19 mouse cellular contexts compared by ENCODE assay signal in the genomic region with DNA sequence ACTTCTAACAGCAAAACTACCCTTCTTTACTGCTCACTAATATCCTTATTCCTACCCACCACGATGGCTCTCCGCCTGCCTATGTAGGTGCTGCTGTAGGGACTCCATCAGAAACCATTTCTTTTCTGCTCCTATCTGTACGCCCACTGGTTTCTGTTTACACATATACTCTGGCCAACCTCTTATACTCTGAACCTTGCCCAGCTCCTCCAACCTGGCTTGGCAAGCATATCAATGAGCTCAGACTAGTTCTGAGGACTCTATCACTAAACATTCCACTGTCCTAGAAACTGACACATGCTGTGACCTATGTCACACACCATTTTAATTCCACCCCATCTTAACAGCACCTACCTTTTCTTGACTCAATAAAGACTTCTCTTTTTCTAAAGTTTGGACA. TPM values are rescaled to one million over a fixed set of nuclear protein-coding genes. Genes with fewer than 3 reads are reported as not detected.
A peak's percentile ranks its signal among the peaks of the same experiment; 100 is the strongest.
DNase-seq lines count a peak whose midpoint lies in the region; ATAC-seq and TF ChIP-seq lines count a peak whose summit lies in the region.
"Had no signal": no experiment of that assay in that cellular context is flagged by ENCODE, and none has a peak within 500 bp of the region (broad histone marks: within the 10 kb centered on the region; RNA-seq: fewer than 3 reads in every experiment).

No protein-coding gene starts in this region.

- peaks cover 78% of the 10 kb centered on the region for H3K36me3 ChIP-seq in heart, postnatal 0 days (replicated peaks; ENCODE audit: control insufficient read depth, insufficient read depth, low read length)
- H3K36me3 ChIP-seq in liver, embryonic 13.5 days: peaks cover 65% of the 10 kb centered on the region
- peaks cover 63% of the 10 kb centered on the region for H3K36me3 ChIP-seq in intestine, postnatal 0 days (ENCODE audit: control insufficient read depth, insufficient read depth)
- peaks cover 32% of the 10 kb centered on the region for H3K36me3 ChIP-seq in stomach, embryonic 15.5 days
- H3K36me3 ChIP-seq in forebrain, embryonic 12.5 days (replicated peaks): peaks cover 57% of the 10 kb centered on the region

- no peak overlapping the region for H3K27ac ChIP-seq in heart, postnatal 0 days (ENCODE audit: low read depth)
- no peak overlapping the region for H3K27ac ChIP-seq in liver, embryonic 13.5 days
- H3K27ac ChIP-seq in intestine, postnatal 0 days (ENCODE audit: low read depth, low read length): peak overlapping the region; percentile 83
- no peak overlapping the region for H3K27ac ChIP-seq in stomach, embryonic 15.5 days
- no peak overlapping the region for H3K27ac ChIP-seq in forebrain, embryonic 12.5 days
- H3K27ac ChIP-seq: forebrain, embryonic 13.5 days; lung, embryonic 15.5 days; neural tube, embryonic 12.5 days had no signal

- DNase-seq in heart, postnatal 0 days (ENCODE audit: low spot score): no peak
- DNase-seq in heart, postnatal 4 days: no peak
- DNase-seq in liver, embryonic 13.5 days: no peak
- no peak for DNase-seq in liver
- no peak for DNase-seq in embryo, embryonic 10 days (ENCODE audit: low spot score)
- DNase-seq: cerebellum, postnatal 10 days; embryo, embryonic 11 days; gastrocnemius, postnatal 25 days; heart, postnatal 36 days; layer of hippocampus, adult 9-11 months; spleen, adult 18-20 months; thymus, postnatal 36 days had no signal

- no peaks in the 10 kb centered on the region for H3K27me3 ChIP-seq in heart, postnatal 0 days (ENCODE audit: control insufficient read depth, insufficient read depth, low read length)
- H3K27me3 ChIP-seq in liver, embryonic 13.5 days: no peaks in the 10 kb centered on the region
- H3K27me3 ChIP-seq in intestine, postnatal 0 days (replicated peaks; ENCODE audit: control insufficient read depth, insufficient read depth, low read length): no peaks in the 10 kb centered on the region
- H3K27me3 ChIP-seq in stomach, embryonic 15.5 days (replicated peaks): no peaks in the 10 kb centered on the region
- H3K27me3 ChIP-seq in forebrain, embryonic 12.5 days: no peaks in the 10 kb centered on the region
- H3K27me3 ChIP-seq: forebrain, embryonic 13.5 days; lung, embryonic 15.5 days; neural tube, embryonic 12.5 days had no signal

- 86% methylated on average over 3 of the region's 3 CpGs for WGBS in heart, postnatal 0 days
- 94% methylated on average over 3 of the region's 3 CpGs for WGBS in liver, embryonic 13.5 days (ENCODE audit: insufficient replicate concordance)
- WGBS in intestine, postnatal 0 days: 65% methylated on average over 3 of the region's 3 CpGs
- 86% methylated on average over 3 of the region's 3 CpGs for WGBS in stomach, embryonic 15.5 days
- WGBS in forebrain, embryonic 12.5 days: 97% methylated on average over 3 of the region's 3 CpGs

- H3K9ac ChIP-seq in heart, postnatal 0 days (replicated peaks; ENCODE audit: low read depth, low read length): no peak overlapping the region
- no peak overlapping the region for H3K9ac ChIP-seq in liver, embryonic 13.5 days
- H3K9ac ChIP-seq in intestine, postnatal 0 days (ENCODE audit: low read depth, low read length): no peak overlapping the region
- H3K9ac ChIP-seq in stomach, embryonic 15.5 days: no peak overlapping the region
- no peak overlapping the region for H3K9ac ChIP-seq in forebrain, embryonic 12.5 days
- H3K9ac ChIP-seq: forebrain, embryonic 13.5 days; lung, embryonic 15.5 days; neural tube, embryonic 12.5 days had no signal

- ATAC-seq in heart, postnatal 0 days (ENCODE audit: insufficient read depth, low read depth): peak; percentile 41; the same call in 1 of the 2 replicates
- peak; percentile 41 for ATAC-seq in liver, embryonic 13.5 days (ENCODE audit: low read depth)
- peak; percentile 95 for ATAC-seq in intestine, postnatal 0 days
- peak; percentile 80 for ATAC-seq in stomach, embryonic 15.5 days (ENCODE audit: insufficient read depth, low FRiP score, low read depth)
- no peak for ATAC-seq in forebrain, embryonic 12.5 days (ENCODE audit: low FRiP score)
- ATAC-seq: forebrain, embryonic 13.5 days had no signal

- no peaks in the 10 kb centered on the region for H3K9me3 ChIP-seq in heart, postnatal 0 days (replicated peaks; ENCODE audit: control insufficient read depth, low read length)
- H3K9me3 ChIP-seq in liver, embryonic 13.5 days (replicated peaks): no peaks in the 10 kb centered on the region
- no peaks in the 10 kb centered on the region for H3K9me3 ChIP-seq in intestine, postnatal 0 days (ENCODE audit: control insufficient read depth)
- no peaks in the 10 kb centered on the region for H3K9me3 ChIP-seq in stomach, embryonic 15.5 days
- no peaks in the 10 kb centered on the region for H3K9me3 ChIP-seq in forebrain, embryonic 12.5 days
- H3K9me3 ChIP-seq: forebrain, embryonic 13.5 days; lung, embryonic 15.5 days; neural tube, embryonic 12.5 days had no signal

- no peak for TF ChIP-seq CTCF in heart, postnatal 0 days (IDR thresholded peaks at IDR 0.05; ENCODE audit: low read depth)
- TF ChIP-seq CTCF in intestine, postnatal 0 days (IDR thresholded peaks at IDR 0.05; ENCODE audit: low read depth): no peak

- no peak overlapping the region for H3K4me2 ChIP-seq in heart, postnatal 0 days (ENCODE audit: low read depth, low read length)
- H3K4me2 ChIP-seq in liver, embryonic 13.5 days: no peak overlapping the region
- no peak overlapping the region for H3K4me2 ChIP-seq in intestine, postnatal 0 days (replicated peaks; ENCODE audit: low read depth)
- H3K4me2 ChIP-seq in stomach, embryonic 15.5 days: no peak overlapping the region
- H3K4me2 ChIP-seq in forebrain, embryonic 12.5 days: no peak overlapping the region
- H3K4me2 ChIP-seq: forebrain, embryonic 13.5 days; heart, embryonic 11.5 days; lung, embryonic 15.5 days; neural tube, embryonic 12.5 days had no signal

- H3K4me3 ChIP-seq in heart, postnatal 0 days (ENCODE audit: low read depth, low read length): no peak overlapping the region
- H3K4me3 ChIP-seq in liver, embryonic 13.5 days (replicated peaks): no peak overlapping the region
- no peak overlapping the region for H3K4me3 ChIP-seq in intestine, postnatal 0 days (ENCODE audit: low read depth, low read length)
- no peak overlapping the region for H3K4me3 ChIP-seq in stomach, embryonic 15.5 days (replicated peaks)
- H3K4me3 ChIP-seq in forebrain, embryonic 12.5 days (replicated peaks): no peak overlapping the region
- H3K4me3 ChIP-seq: forebrain, embryonic 13.5 days; lung, embryonic 15.5 days; neural tube, embryonic 12.5 days had no signal

- TF ChIP-seq EP300 in heart, postnatal 0 days (IDR thresholded peaks at IDR 0.05; ENCODE audit: low read depth): no peak

- H3K4me1 ChIP-seq in heart, postnatal 0 days (ENCODE audit: control insufficient read depth, insufficient read depth): no peaks in the 10 kb centered on the region
- no peaks in the 10 kb centered on the region for H3K4me1 ChIP-seq in liver, embryonic 13.5 days (replicated peaks)
- H3K4me1 ChIP-seq in intestine, postnatal 0 days (replicated peaks; ENCODE audit: control insufficient read depth, insufficient read depth, low read length): no peaks in the 10 kb centered on the region
- no peaks in the 10 kb centered on the region for H3K4me1 ChIP-seq in stomach, embryonic 15.5 days
- H3K4me1 ChIP-seq in forebrain, embryonic 12.5 days: no peaks in the 10 kb centered on the region
- H3K4me1 ChIP-seq: forebrain, embryonic 13.5 days; lung, embryonic 15.5 days; neural tube, embryonic 12.5 days had no signal

RNA-seq across cellular contexts. Expression of gene Trip11, which starts 23.7 kb away (rescaled TPM):
- 9.8 and 23.4 TPM in 2 replicates for total RNA-seq in heart, postnatal 0 days (2014; rRNA removed; ENCODE audit: low replicate concordance)
- 19.7 and 20.7 TPM in 2 replicates for polyA plus RNA-seq in heart, postnatal 0 days (2015; fragmentation: Nextera tagmentation; extraction: Ambion mirVana)
- 10 to 100 TPM; 29.9 to 31.2 TPM for total RNA-seq in heart, postnatal 4 days (2021)
- 8.9 and 9.0 TPM in 2 replicates for polyA plus RNA-seq in liver, embryonic 13.5 days (2015; fragmentation: Nextera tagmentation; extraction: Ambion mirVana)
- polyA plus RNA-seq in intestine, postnatal 0 days (2015; fragmentation: Nextera tagmentation; extraction: Ambion mirVana): 42.9 and 54.8 TPM in 2 replicates
- polyA plus RNA-seq in stomach, embryonic 15.5 days (2015; fragmentation: Nextera tagmentation; extraction: Ambion mirVana): 32.3 and 35.9 TPM in 2 replicates
- 19.3 and 22.5 TPM in 2 replicates for polyA plus RNA-seq in forebrain, embryonic 12.5 days (2016; fragmentation: Nextera tagmentation; extraction: Ambion mirVana)
